In the genomic region with DNA sequence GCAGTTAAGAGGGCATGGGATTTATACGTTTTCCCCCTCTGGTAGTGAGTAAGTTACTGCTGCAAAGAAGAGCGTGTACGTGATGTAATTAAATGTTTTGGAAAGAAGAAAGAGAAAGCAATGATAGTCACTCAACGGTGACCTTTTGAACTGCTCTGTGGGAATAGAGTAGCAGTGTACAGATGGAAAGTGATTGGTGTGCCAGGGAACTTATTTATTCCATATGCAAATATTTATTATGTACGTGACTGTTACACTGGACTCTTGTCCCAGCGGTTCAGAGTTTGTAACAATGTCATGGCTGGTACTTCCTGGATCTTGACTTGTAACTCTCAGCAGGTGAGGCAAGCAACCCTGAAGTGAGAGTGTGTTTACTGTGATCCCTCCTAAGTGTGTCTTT, we compare ENCODE assay signal across 26 mouse cellular contexts. TPM values are rescaled to one million over a fixed set of nuclear protein-coding genes. Genes with fewer than 3 reads are reported as not detected.
DNase-seq lines count a peak whose midpoint lies in the region; ATAC-seq and TF ChIP-seq lines count a peak whose summit lies in the region.
"Had no signal": no experiment of that assay in that cellular context is flagged by ENCODE, and none has a peak within 500 bp of the region (broad histone marks: within the 10 kb centered on the region; RNA-seq: fewer than 3 reads in every experiment).

No protein-coding gene starts in this region.

- peaks cover 8% of the 10 kb centered on the region; the same call in 1 of the 2 replicates for H3K4me1 ChIP-seq in heart, embryonic 11.5 days (ENCODE audit: control insufficient read depth, insufficient read depth, low read length)
- H3K4me1 ChIP-seq in intestine, postnatal 0 days (replicated peaks; ENCODE audit: control insufficient read depth, insufficient read depth, low read length) = no peaks in the 10 kb centered on the region
- peaks cover 48% of the 10 kb centered on the region for H3K4me1 ChIP-seq in liver, embryonic 16.5 days (ENCODE audit: control insufficient read depth, low read depth, low read length)
- peaks cover 8% of the 10 kb centered on the region; the same call in 1 of the 2 replicates for H3K4me1 ChIP-seq in stomach, embryonic 16.5 days (ENCODE audit: control insufficient read depth, insufficient read depth, low read length)
- H3K4me1 ChIP-seq in hindbrain, embryonic 13.5 days (replicated peaks) = peaks cover 2% of the 10 kb centered on the region

- ATAC-seq in heart, embryonic 11.5 days (replicated peaks; ENCODE audit: insufficient number of reproducible peaks, low FRiP score, low TSS enrichment) = no peak
- ATAC-seq in intestine, postnatal 0 days = peak; percentile 94
- peak; percentile 35 for ATAC-seq in liver, embryonic 16.5 days (ENCODE audit: low read depth)
- peak; percentile 28; the same call in 1 of the 2 replicates for ATAC-seq in stomach, embryonic 16.5 days (ENCODE audit: insufficient read depth, low FRiP score)
- no peak for ATAC-seq in hindbrain, embryonic 13.5 days (ENCODE audit: low FRiP score)
- ATAC-seq: activated CD4-positive, CD25-positive, alpha-beta regulatory T cell, adult 4 months; forebrain, embryonic 14.5 days; Patski had no signal

- 71% methylated on average over 6 of the region's 6 CpGs for WGBS in heart, embryonic 11.5 days (ENCODE audit: insufficient replicate concordance)
- WGBS in intestine, postnatal 0 days = 34% methylated on average over 6 of the region's 6 CpGs
- 69% methylated on average over 6 of the region's 6 CpGs for WGBS in liver, embryonic 16.5 days (ENCODE audit: insufficient replicate concordance)
- 62% methylated on average over 6 of the region's 6 CpGs for WGBS in stomach, embryonic 16.5 days
- WGBS in hindbrain, embryonic 13.5 days = 69% methylated on average over 6 of the region's 6 CpGs

- intact Hi-C loops in heart, postnatal 25 days (cut with DNase I) = no loop called here

- DNase-seq in heart, postnatal 25 days (ENCODE audit: low spot score) = no peak
- no peak for DNase-seq in adrenal gland, postnatal 14 days
- DNase-seq in adrenal gland, adult 18-20 months (ENCODE audit: low spot score in 2 of 2) = no peak
- DNase-seq: adrenal gland, adult 2 months; adrenal gland, postnatal 36 days; cerebellum, adult 8-10 months; cerebellum, postnatal 14 days; embryo, embryonic 11 days; gastrocnemius, adult 2 months; gastrocnemius, postnatal 25 days; heart, postnatal 14 days had no signal

- 0 out of 2 replicates have a peak overlapping the region, but pooled peaks have one; percentile 15 for H3K27ac ChIP-seq in heart, embryonic 11.5 days (ENCODE audit: low read depth, low read length)
- H3K27ac ChIP-seq in intestine, postnatal 0 days (ENCODE audit: low read depth, low read length) = no peak overlapping the region
- no peak overlapping the region for H3K27ac ChIP-seq in liver, embryonic 16.5 days (ENCODE audit: low read length)
- H3K27ac ChIP-seq in stomach, embryonic 16.5 days (ENCODE audit: low read length) = no peak overlapping the region
- H3K27ac ChIP-seq in hindbrain, embryonic 13.5 days = no peak overlapping the region
- H3K27ac ChIP-seq: embryonic facial prominence, embryonic 15.5 days; forebrain, embryonic 10.5 days; gastrocnemius, adult 2 months; heart, embryonic 10.5 days; heart, embryonic 15.5 days; hindbrain, embryonic 10.5 days; hindbrain, embryonic 15.5 days had no signal

- H3K4me3 ChIP-seq in heart, embryonic 11.5 days (ENCODE audit: low read depth, low read length) = no peak overlapping the region
- H3K4me3 ChIP-seq in intestine, postnatal 0 days (ENCODE audit: low read depth, low read length) = no peak overlapping the region
- no peak overlapping the region for H3K4me3 ChIP-seq in liver, embryonic 16.5 days (ENCODE audit: low read depth, low read length)
- no peak overlapping the region for H3K4me3 ChIP-seq in stomach, embryonic 16.5 days (replicated peaks; ENCODE audit: low read length)
- H3K4me3 ChIP-seq in hindbrain, embryonic 13.5 days = no peak overlapping the region
- H3K4me3 ChIP-seq: embryonic facial prominence, embryonic 15.5 days; erythroblast, embryonic 14.5 days; forebrain, embryonic 10.5 days; gastrocnemius, adult 2 months; heart, embryonic 10.5 days; heart, embryonic 15.5 days; hindbrain, embryonic 10.5 days; hindbrain, embryonic 15.5 days had no signal

- H3K27me3 ChIP-seq in heart, embryonic 11.5 days (ENCODE audit: control insufficient read depth, insufficient read depth, low read length) = peaks cover 2% of the 10 kb centered on the region
- no peaks in the 10 kb centered on the region for H3K27me3 ChIP-seq in intestine, postnatal 0 days (replicated peaks; ENCODE audit: control insufficient read depth, insufficient read depth, low read length)
- H3K27me3 ChIP-seq in liver, embryonic 16.5 days (ENCODE audit: control insufficient read depth, insufficient read depth, low read depth, low read length) = no peaks in the 10 kb centered on the region
- H3K27me3 ChIP-seq in stomach, embryonic 16.5 days (ENCODE audit: control insufficient read depth, insufficient read depth, low read length) = no peaks in the 10 kb centered on the region
- H3K27me3 ChIP-seq in hindbrain, embryonic 13.5 days = peaks cover 18% of the 10 kb centered on the region

- no peaks in the 10 kb centered on the region for H3K36me3 ChIP-seq in heart, embryonic 11.5 days (ENCODE audit: control insufficient read depth, insufficient read depth, low read length)
- no peaks in the 10 kb centered on the region for H3K36me3 ChIP-seq in intestine, postnatal 0 days (ENCODE audit: control insufficient read depth, insufficient read depth)
- no peaks in the 10 kb centered on the region for H3K36me3 ChIP-seq in liver, embryonic 16.5 days (ENCODE audit: control insufficient read depth, insufficient read depth)
- no peaks in the 10 kb centered on the region for H3K36me3 ChIP-seq in stomach, embryonic 16.5 days (ENCODE audit: control insufficient read depth, insufficient read depth, low read length)
- no peaks in the 10 kb centered on the region for H3K36me3 ChIP-seq in hindbrain, embryonic 13.5 days
- H3K36me3 ChIP-seq: embryonic facial prominence, embryonic 15.5 days; forebrain, embryonic 10.5 days; heart, embryonic 10.5 days; heart, embryonic 15.5 days; hindbrain, embryonic 10.5 days; hindbrain, embryonic 15.5 days had no signal

- no peak for TF ChIP-seq CTCF in intestine, postnatal 0 days (IDR thresholded peaks at IDR 0.05; ENCODE audit: low read depth)

- H3K9me3 ChIP-seq in heart, embryonic 11.5 days (replicated peaks; ENCODE audit: control insufficient read depth, low read length) = no peaks in the 10 kb centered on the region
- H3K9me3 ChIP-seq in intestine, postnatal 0 days (ENCODE audit: control insufficient read depth) = no peaks in the 10 kb centered on the region
- H3K9me3 ChIP-seq in liver, embryonic 16.5 days (replicated peaks; ENCODE audit: control insufficient read depth, low read length) = no peaks in the 10 kb centered on the region
- H3K9me3 ChIP-seq in stomach, embryonic 16.5 days (replicated peaks; ENCODE audit: control insufficient read depth, low read length) = no peaks in the 10 kb centered on the region
- no peaks in the 10 kb centered on the region for H3K9me3 ChIP-seq in hindbrain, embryonic 13.5 days
- H3K9me3 ChIP-seq: embryonic facial prominence, embryonic 15.5 days; forebrain, embryonic 10.5 days; heart, embryonic 10.5 days; heart, embryonic 15.5 days; hindbrain, embryonic 10.5 days; hindbrain, embryonic 15.5 days had no signal

- no peak overlapping the region for H3K4me2 ChIP-seq in heart, embryonic 11.5 days
- no peak overlapping the region for H3K4me2 ChIP-seq in intestine, postnatal 0 days (replicated peaks; ENCODE audit: low read depth)
- no peak overlapping the region for H3K4me2 ChIP-seq in liver, embryonic 16.5 days (ENCODE audit: low read depth, low read length)
- H3K4me2 ChIP-seq in stomach, embryonic 16.5 days (ENCODE audit: low read depth, low read length) = no peak overlapping the region
- H3K4me2 ChIP-seq in hindbrain, embryonic 13.5 days = no peak overlapping the region
- H3K4me2 ChIP-seq: embryonic facial prominence, embryonic 15.5 days; heart, embryonic 15.5 days; hindbrain, embryonic 15.5 days had no signal

- H3K9ac ChIP-seq in heart, embryonic 11.5 days (ENCODE audit: low read depth, low read length) = no peak overlapping the region
- H3K9ac ChIP-seq in intestine, postnatal 0 days (ENCODE audit: low read depth, low read length) = no peak overlapping the region
- H3K9ac ChIP-seq in liver, embryonic 16.5 days (ENCODE audit: low read depth, low read length) = no peak overlapping the region
- H3K9ac ChIP-seq in stomach, embryonic 16.5 days (ENCODE audit: low read length) = no peak overlapping the region
- no peak overlapping the region for H3K9ac ChIP-seq in hindbrain, embryonic 13.5 days
- H3K9ac ChIP-seq: embryonic facial prominence, embryonic 15.5 days; heart, embryonic 15.5 days; hindbrain, embryonic 15.5 days had no signal

RNA-seq across cellular contexts. Expression of a gene that starts 6.7 kb away (rescaled TPM):
- 0.40 and 0.92 TPM in 2 replicates for polyA plus RNA-seq in heart, embryonic 11.5 days (2014; fragmentation: Nextera tagmentation; extraction: Ambion mirVana)
- total RNA-seq in heart, postnatal 25 days (2021) = under 1 TPM; 0.29 to 0.50 TPM
- polyA plus RNA-seq in intestine, postnatal 0 days (2015; fragmentation: Nextera tagmentation; extraction: Ambion mirVana) = 7.3 and 7.7 TPM in 2 replicates
- 3.0 and 3.4 TPM in 2 replicates for polyA plus RNA-seq in liver, embryonic 16.5 days (2015; fragmentation: Nextera tagmentation; extraction: Ambion mirVana)
- polyA plus RNA-seq in stomach, embryonic 16.5 days (2015; fragmentation: Nextera tagmentation; extraction: Ambion mirVana) = 11.4 and 12.9 TPM in 2 replicates
- 0.38 and 0.48 TPM in 2 replicates for total RNA-seq in adrenal gland, postnatal 14 days (2021)
- total RNA-seq in adrenal gland, adult 18-20 months (2021) = 1 to 10 TPM in 1 of 2 experiments, under 1 TPM in 1; 0.61 to 1.2 TPM
- polyA plus RNA-seq in hindbrain, embryonic 13.5 days (2015; fragmentation: Nextera tagmentation; extraction: Ambion mirVana) = 0.05 TPM in 1 of 2 replicates, not detected in the other
- total RNA-seq: gastrocnemius, adult 2 months; gastrocnemius, postnatal 25 days had no signal
- polyA plus RNA-seq: activated CD4-positive, CD25-positive, alpha-beta regulatory T cell, adult 4 months; erythroblast, embryonic 14.5 days; forebrain, embryonic 14.5 days; Patski had no signal

Comparison
In these comparisons a context has a peak if more than half of its experiments do, and no peak if none do; other contexts are left out.
1. ATAC-seq: peak in intestine, postnatal 0 days (single experiment), liver, embryonic 16.5 days (single experiment) and stomach, embryonic 16.5 days (single experiment); none in heart, embryonic 11.5 days (single experiment) and hindbrain, embryonic 13.5 days (single experiment).